ENCODE assay signal across 11 mouse cellular contexts in the genomic region with DNA sequence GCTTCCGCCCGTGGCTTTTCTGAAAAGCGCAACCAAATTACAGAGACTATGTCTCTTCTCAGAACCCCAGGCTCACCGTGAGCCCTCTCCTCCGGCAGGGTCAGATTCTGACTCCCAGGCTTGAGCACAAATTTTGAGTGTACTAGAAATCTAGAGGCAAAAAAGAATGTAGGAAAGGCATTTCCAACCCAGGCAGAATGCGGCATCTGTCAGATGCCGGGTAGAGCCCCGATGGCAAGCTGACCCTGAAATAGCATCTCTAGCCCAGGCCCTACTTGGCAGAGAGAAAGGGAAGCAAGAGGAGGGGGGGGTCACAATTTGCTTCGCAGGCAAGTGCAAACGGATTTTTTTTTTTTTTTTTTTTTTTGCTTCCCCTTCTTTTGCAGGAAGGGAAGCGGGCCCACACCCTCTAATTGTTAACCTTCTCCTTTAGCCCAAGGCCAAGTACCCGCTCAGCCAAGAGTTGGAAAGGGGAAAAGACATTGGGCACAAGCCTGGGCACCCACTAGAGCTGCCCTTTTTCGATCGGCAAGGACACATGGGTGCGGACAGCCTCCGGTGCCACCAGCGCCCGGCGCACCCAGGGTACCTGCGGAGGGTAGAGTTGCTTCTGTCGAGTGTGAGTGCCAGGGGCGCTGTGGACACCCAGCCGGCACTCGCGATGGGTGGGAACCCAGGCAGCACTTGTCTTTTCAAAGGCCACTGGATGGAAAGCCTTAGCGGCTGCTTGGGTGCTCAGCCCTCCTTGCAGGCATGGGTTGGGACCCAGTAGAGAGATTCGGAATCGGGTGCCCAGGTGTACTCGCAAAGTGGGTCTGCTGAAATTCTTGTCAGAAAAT. TPM values are rescaled to one million over a fixed set of nuclear protein-coding genes. Genes with fewer than 3 reads are reported as not detected.
DNase-seq lines count a peak whose midpoint lies in the region; ATAC-seq and TF ChIP-seq lines count a peak whose summit lies in the region.
"Had no signal": no experiment of that assay in that cellular context is flagged by ENCODE, and none has a peak within 500 bp of the region (broad histone marks: within the 10 kb centered on the region; RNA-seq: fewer than 3 reads in every experiment).

No protein-coding gene starts in this region.

- H3K4me1 ChIP-seq in hindbrain, embryonic 11.5 days (replicated peaks; ENCODE audit: control insufficient read depth, insufficient read depth, low read length), result peaks cover 9% of the 10 kb centered on the region
- H3K4me1 ChIP-seq in midbrain, embryonic 14.5 days (ENCODE audit: control insufficient read depth, insufficient read depth, low read length), result peaks cover 8% of the 10 kb centered on the region

- peak overlapping the region; percentile 15 for H3K4me2 ChIP-seq in hindbrain, embryonic 11.5 days (replicated peaks; ENCODE audit: low read depth, low read length)
- H3K4me2 ChIP-seq in midbrain, embryonic 14.5 days (ENCODE audit: low read length), result peak overlapping the region; percentile 42
- H3K4me2 ChIP-seq: embryonic facial prominence, embryonic 13.5 days; stomach, embryonic 15.5 days had no signal

- ATAC-seq in hindbrain, embryonic 11.5 days (ENCODE audit: low FRiP score), result no peak
- no peak for ATAC-seq in midbrain, embryonic 14.5 days (ENCODE audit: low FRiP score, low TSS enrichment)

- peaks cover 70% of the 10 kb centered on the region for H3K27me3 ChIP-seq in hindbrain, embryonic 11.5 days (ENCODE audit: control insufficient read depth, insufficient read depth, low read length)
- H3K27me3 ChIP-seq in midbrain, embryonic 14.5 days (ENCODE audit: control insufficient read depth, insufficient read depth, low read length), result peaks cover 49% of the 10 kb centered on the region

- peak; percentile 42 to 43 for DNase-seq in cerebellum, postnatal 10 days
- DNase-seq in cerebellum, adult 9-11 months, result no peak
- peak; percentile 73 for DNase-seq in brain, embryonic 14.5 days (ENCODE audit: low read depth)
- DNase-seq in hindbrain, embryonic 11.5 days (ENCODE audit: low spot score), result peak; percentile 64
- peak; percentile 58 for DNase-seq in midbrain, embryonic 14.5 days
- DNase-seq in kidney, adult 11 months, result no peak
- no peak for DNase-seq in urinary bladder, postnatal 10 days (ENCODE audit: low spot score)
- no peak for DNase-seq in spleen, postnatal 14 days (ENCODE audit: low spot score in 2 of 2)
- DNase-seq: lung, adult 18-20 months had no signal

- no peaks in the 10 kb centered on the region for H3K9me3 ChIP-seq in hindbrain, embryonic 11.5 days (ENCODE audit: control insufficient read depth, low read length)
- H3K9me3 ChIP-seq in midbrain, embryonic 14.5 days (ENCODE audit: control insufficient read depth, low read length), result no peaks in the 10 kb centered on the region
- H3K9me3 ChIP-seq: embryonic facial prominence, embryonic 13.5 days; stomach, embryonic 15.5 days had no signal

- no peaks in the 10 kb centered on the region for H3K36me3 ChIP-seq in hindbrain, embryonic 11.5 days (ENCODE audit: control insufficient read depth, insufficient read depth, low read length)
- H3K36me3 ChIP-seq in midbrain, embryonic 14.5 days (ENCODE audit: control insufficient read depth, insufficient read depth, low read length), result no peaks in the 10 kb centered on the region
- H3K36me3 ChIP-seq: embryonic facial prominence, embryonic 13.5 days; stomach, embryonic 15.5 days had no signal

- no peak overlapping the region for H3K9ac ChIP-seq in hindbrain, embryonic 11.5 days (ENCODE audit: low read depth, low read length)
- peak overlapping the region; percentile 12; the same call in 1 of the 2 replicates for H3K9ac ChIP-seq in midbrain, embryonic 14.5 days (replicated peaks; ENCODE audit: low read length)
- H3K9ac ChIP-seq: embryonic facial prominence, embryonic 13.5 days; stomach, embryonic 15.5 days had no signal

- TF ChIP-seq CTCF in brain, embryonic 14.5 days (IDR thresholded peaks at IDR 0.05; ENCODE audit: borderline replicate concordance, extremely low read depth, insufficient read depth, insufficient read length), result no peak

- H3K4me3 ChIP-seq in hindbrain, embryonic 11.5 days (ENCODE audit: low read depth, low read length), result no peak overlapping the region
- 0 out of 2 replicates have a peak overlapping the region, but pooled peaks have one; percentile 14 for H3K4me3 ChIP-seq in midbrain, embryonic 14.5 days (replicated peaks; ENCODE audit: low read depth, low read length)
- H3K4me3 ChIP-seq: embryonic facial prominence, embryonic 13.5 days; stomach, embryonic 15.5 days had no signal

- H3K27ac ChIP-seq in hindbrain, embryonic 11.5 days (ENCODE audit: low read depth, low read length), result no peak overlapping the region
- peak overlapping the region; percentile 32 for H3K27ac ChIP-seq in midbrain, embryonic 14.5 days (replicated peaks; ENCODE audit: low read depth, low read length)
- H3K27ac ChIP-seq: embryonic facial prominence, embryonic 13.5 days; stomach, embryonic 15.5 days had no signal

- WGBS in hindbrain, embryonic 11.5 days, result 1% methylated on average over 29 of the region's 29 CpGs
- WGBS in midbrain, embryonic 14.5 days, result 2% methylated on average over 29 of the region's 29 CpGs

- no peak for TF ChIP-seq POLR2A in brain, embryonic 14.5 days (IDR thresholded peaks at IDR 0.05; ENCODE audit: borderline replicate concordance, extremely low read depth, insufficient read depth, insufficient read length, poor library complexity, severe bottlenecking)

RNA-seq across cellular contexts. Expression of a gene that starts 5.1 kb away (rescaled TPM):
- 23.5 and 30.1 TPM in 2 replicates for polyA plus RNA-seq in brain, embryonic 14.5 days (2012; rRNA removed)
- polyA plus RNA-seq in hindbrain, embryonic 11.5 days (2014; fragmentation: Nextera tagmentation; extraction: Ambion mirVana), result 5.3 and 5.5 TPM in 2 replicates
- polyA plus RNA-seq in midbrain, embryonic 14.5 days (2014; fragmentation: Nextera tagmentation; extraction: Ambion mirVana), result 3.4 and 3.8 TPM in 2 replicates
- polyA plus RNA-seq: embryonic facial prominence, embryonic 13.5 days; stomach, embryonic 15.5 days had no signal

Comparison
In these comparisons a context has a peak if more than half of its experiments do, and no peak if none do; other contexts are left out.
1. DNase-seq: peak in cerebellum, postnatal 10 days (2 of 2), brain, embryonic 14.5 days (single experiment), hindbrain, embryonic 11.5 days (single experiment) and midbrain, embryonic 14.5 days (single experiment); none in cerebellum, adult 9-11 months (single experiment), kidney, adult 11 months (single experiment), urinary bladder, postnatal 10 days (single experiment) and spleen, postnatal 14 days (0 of 2).